Mouse (Mus musculus) left cerebral cortex, postnatal 25 days (tissue): ENCODE results near the gene Lnx1. TPM values are rescaled to one million over a fixed set of nuclear protein-coding genes. Genes with fewer than 3 reads are reported as not detected.

ENCODE experiments used
- total RNA-seq, 2 experiments: library from RNA; stranded (reverse); gene quantifications; 2 replicates each; pipeline ENCODE4 v1.2.3; 2021

Gene Lnx1
- total RNA-seq, 2 experiments from 2014 or later = 26.6 to 28.6 TPM

Other genes starting within 250 kb of the Lnx1 start
- 10 to 100 TPM; 27.9 to 28.1 TPM for gene Scfd2, start 171.2 kb downstream of the Lnx1 start, total RNA-seq
- 10 to 100 TPM; 58.8 to 59.8 TPM for gene Fip1l1, start 167.5 kb downstream of the Lnx1 start, total RNA-seq